Mouse (Mus musculus): ENCODE measurements around the gene Proz.

GRCm38 (mm10) chr8:13060441-13061150, at the start of gene Proz:
- TF ChIP-seq ZNF384 (IDR thresholded peaks at IDR 0.05; ENCODE audit: low read depth, low read length) (no peak), CHD2 (IDR thresholded peaks at IDR 0.05; ENCODE audit: low read depth, low read length) (no peak), HCFC1 (IDR thresholded peaks at IDR 0.05; ENCODE audit: borderline replicate concordance, insufficient read depth, low read length) (no peak)
